In the genomic region with DNA sequence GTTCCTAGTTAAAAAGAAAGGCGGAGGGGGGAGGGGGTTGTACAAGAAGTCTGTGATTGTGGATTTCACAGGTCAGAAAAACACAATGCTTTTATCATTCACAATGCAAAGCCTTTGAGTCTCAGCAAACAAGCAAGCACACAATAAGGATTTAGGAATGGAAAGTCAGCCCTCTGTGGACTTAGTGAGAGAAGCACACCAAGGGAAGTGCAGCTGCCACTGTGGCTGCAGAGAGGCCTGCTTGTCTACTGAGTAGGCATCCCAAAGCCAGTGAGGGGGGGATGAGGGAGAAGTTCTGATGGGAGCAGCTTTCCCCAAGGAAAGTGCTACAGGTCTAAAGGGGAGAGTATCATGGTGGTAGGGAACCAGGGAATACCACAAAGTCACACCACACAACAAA, we compare ENCODE assay signal across 23 mouse cellular contexts. TPM values are rescaled to one million over a fixed set of nuclear protein-coding genes. Genes with fewer than 3 reads are reported as not detected.
DNase-seq lines count a peak whose midpoint lies in the region; ATAC-seq and TF ChIP-seq lines count a peak whose summit lies in the region.
"Had no signal": no experiment of that assay in that cellular context is flagged by ENCODE, and none has a peak within 500 bp of the region (broad histone marks: within the 10 kb centered on the region; RNA-seq: fewer than 3 reads in every experiment).

No protein-coding gene starts in this region.

- TF ChIP-seq CTCF in brain, embryonic 14.5 days (IDR thresholded peaks at IDR 0.05; ENCODE audit: borderline replicate concordance, extremely low read depth, insufficient read depth, insufficient read length) = no peak

- DNase-seq in midbrain, embryonic 10.5 days (ENCODE audit: low spot score) = peak; percentile 31
- DNase-seq in R1 (ENCODE audit: low read depth, low spot score) = peak; percentile 4
- DNase-seq in brain, embryonic 14.5 days (ENCODE audit: low read depth) = peak; percentile 17
- DNase-seq in neural tube, embryonic 10.5 days (ENCODE audit: extremely low spot score, low spot score) = no peak
- DNase-seq in ovary, postnatal 14 days (ENCODE audit: low spot score) = no peak
- DNase-seq: adrenal gland, adult 8-10 months; adrenal gland, postnatal 25 days; cerebellum, adult 18-20 months; cerebellum, adult 9-10 months; cerebellum, postnatal 14 days; gastrocnemius, postnatal 10 days; heart, adult 11 months had no signal

- H3K27ac ChIP-seq in midbrain, embryonic 10.5 days (replicated peaks) = no peak overlapping the region
- no peak overlapping the region for H3K27ac ChIP-seq in midbrain, embryonic 16.5 days (ENCODE audit: low read length)
- H3K27ac ChIP-seq: embryonic facial prominence, embryonic 12.5 days; embryonic facial prominence, embryonic 15.5 days; forebrain, embryonic 13.5 days; hindbrain, embryonic 12.5 days; hindbrain, embryonic 15.5 days had no signal

- H3K4me3 ChIP-seq in midbrain, embryonic 10.5 days = no peak overlapping the region
- H3K4me3 ChIP-seq in midbrain, embryonic 16.5 days (ENCODE audit: low read depth, low read length) = no peak overlapping the region
- H3K4me3 ChIP-seq: embryonic facial prominence, embryonic 12.5 days; embryonic facial prominence, embryonic 15.5 days; forebrain, embryonic 13.5 days; hindbrain, embryonic 12.5 days; hindbrain, embryonic 15.5 days had no signal

- H3K27me3 ChIP-seq in midbrain, embryonic 10.5 days (ENCODE audit: low read depth, poor library complexity, severe bottlenecking) = 0 out of 2 replicates have a peak, but pooled peaks cover 5% of the 10 kb centered on the region
- H3K27me3 ChIP-seq in midbrain, embryonic 16.5 days (ENCODE audit: control insufficient read depth, insufficient read depth, low read depth, low read length) = no peaks in the 10 kb centered on the region
- H3K27me3 ChIP-seq: embryonic facial prominence, embryonic 12.5 days; embryonic facial prominence, embryonic 15.5 days; forebrain, embryonic 13.5 days; hindbrain, embryonic 12.5 days; hindbrain, embryonic 15.5 days had no signal

- WGBS in midbrain, embryonic 10.5 days = 42% methylated on average over 1 of the region's 1 CpGs
- WGBS in midbrain, embryonic 16.5 days = 22% methylated on average over 1 of the region's 1 CpGs

- no peaks in the 10 kb centered on the region for H3K9me3 ChIP-seq in midbrain, embryonic 10.5 days (replicated peaks)
- no peaks in the 10 kb centered on the region for H3K9me3 ChIP-seq in midbrain, embryonic 16.5 days (replicated peaks; ENCODE audit: control insufficient read depth, low read length, poor library complexity, severe bottlenecking)
- H3K9me3 ChIP-seq: embryonic facial prominence, embryonic 12.5 days; embryonic facial prominence, embryonic 15.5 days; forebrain, embryonic 13.5 days; hindbrain, embryonic 12.5 days; hindbrain, embryonic 15.5 days had no signal

- no peak for TF ChIP-seq POLR2A in brain, embryonic 14.5 days (IDR thresholded peaks at IDR 0.05; ENCODE audit: borderline replicate concordance, extremely low read depth, insufficient read depth, insufficient read length, poor library complexity, severe bottlenecking)

- ATAC-seq in midbrain, embryonic 16.5 days = no peak
- ATAC-seq: activated CD4-positive, CD25-positive, alpha-beta regulatory T cell, adult 4 months; CD4-positive, CD25-positive, alpha-beta regulatory T cell, adult 4 months; forebrain, embryonic 13.5 days; forebrain, embryonic 16.5 days had no signal

- no peak overlapping the region for H3K4me2 ChIP-seq in midbrain, embryonic 16.5 days (ENCODE audit: low read length)
- H3K4me2 ChIP-seq: embryonic facial prominence, embryonic 12.5 days; embryonic facial prominence, embryonic 15.5 days; forebrain, embryonic 13.5 days; heart, embryonic 11.5 days; hindbrain, embryonic 12.5 days; hindbrain, embryonic 15.5 days had no signal

- no peaks in the 10 kb centered on the region for H3K36me3 ChIP-seq in midbrain, embryonic 10.5 days
- H3K36me3 ChIP-seq in midbrain, embryonic 16.5 days (ENCODE audit: control insufficient read depth, insufficient read depth, low read length) = no peaks in the 10 kb centered on the region
- H3K36me3 ChIP-seq: embryonic facial prominence, embryonic 12.5 days; embryonic facial prominence, embryonic 15.5 days; hindbrain, embryonic 12.5 days; hindbrain, embryonic 15.5 days had no signal

- peaks cover 9% of the 10 kb centered on the region for H3K4me1 ChIP-seq in midbrain, embryonic 10.5 days
- H3K4me1 ChIP-seq in midbrain, embryonic 16.5 days (ENCODE audit: control insufficient read depth, insufficient read depth, low read length) = no peaks in the 10 kb centered on the region
- H3K4me1 ChIP-seq: embryonic facial prominence, embryonic 12.5 days; embryonic facial prominence, embryonic 15.5 days; forebrain, embryonic 13.5 days; hindbrain, embryonic 12.5 days; hindbrain, embryonic 15.5 days had no signal

- H3K9ac ChIP-seq in midbrain, embryonic 16.5 days (ENCODE audit: low read depth, low read length) = no peak overlapping the region
- H3K9ac ChIP-seq: embryonic facial prominence, embryonic 12.5 days; embryonic facial prominence, embryonic 15.5 days; forebrain, embryonic 13.5 days; hindbrain, embryonic 12.5 days; hindbrain, embryonic 15.5 days had no signal

RNA-seq across cellular contexts. Expression of a gene that starts 45.8 kb away (rescaled TPM):
- not detected in 2 replicates for polyA plus RNA-seq in midbrain, embryonic 10.5 days (2016; fragmentation: Nextera tagmentation; extraction: Ambion mirVana)
- polyA plus RNA-seq in midbrain, embryonic 16.5 days (2015; fragmentation: Nextera tagmentation; extraction: Ambion mirVana) = not detected in 2 replicates
- polyA plus RNA-seq in brain, embryonic 14.5 days (2012; rRNA removed) = 0.05 and 0.08 TPM in 2 replicates
- polyA plus RNA-seq: activated CD4-positive, CD25-positive, alpha-beta regulatory T cell, adult 4 months; CD4-positive, CD25-positive, alpha-beta regulatory T cell, adult 4 months; embryonic facial prominence, embryonic 12.5 days; embryonic facial prominence, embryonic 15.5 days; forebrain, embryonic 13.5 days; forebrain, embryonic 16.5 days; heart, postnatal 0 days; hindbrain, embryonic 12.5 days; hindbrain, embryonic 15.5 days had no signal

Comparison
In these comparisons a context has a peak if more than half of its experiments do, and no peak if none do; other contexts are left out.
1. DNase-seq: peak in midbrain, embryonic 10.5 days (single experiment), R1 (single experiment) and brain, embryonic 14.5 days (single experiment); none in neural tube, embryonic 10.5 days (single experiment) and ovary, postnatal 14 days (single experiment).